Mouse (Mus musculus): ENCODE measurements around the gene Fam124b.

The Fam124b gene

GRCm38 (mm10) chr1:80218268-80218667 is at the start of gene Fam124b:
Gene Fam124b, minus strand, starts transcription at chr1:80218473.
- DNase-seq: no peak

GRCm38 (mm10) chr1:80260443-80260842 is 42.2 kb upstream of the Fam124b start:
- DNase-seq: peak in 1 of 2 experiments; percentile 16

GRCm38 (mm10) chr1:80258632-80259031 is 40.4 kb upstream of the Fam124b start:
- DNase-seq: no peak

GRCm38 (mm10) chr1:80253309-80253708 is 35.0 kb upstream of the Fam124b start:
- no peak for DNase-seq

GRCm38 (mm10) chr1:80250247-80250646 is 32.0 kb upstream of the Fam124b start:
- no peak for DNase-seq

GRCm38 (mm10) chr1:80247131-80247530 is 28.9 kb upstream of the Fam124b start:
- DNase-seq: no peak

- no peak for DNase-seq
These were observed 25.9 kb upstream of the Fam124b start for GRCm38 (mm10) chr1:80244123-80244522.

- no peak for DNase-seq
These were observed 23.3 kb upstream of the Fam124b start for GRCm38 (mm10) chr1:80241579-80241978.

- DNase-seq: no peak
These were observed 21.9 kb upstream of the Fam124b start for GRCm38 (mm10) chr1:80240017-80240660.

- DNase-seq: no peak
These were observed 21.2 kb upstream of the Fam124b start for GRCm38 (mm10) chr1:80239481-80239880.

- no peak for DNase-seq
These were observed 18.9 kb upstream of the Fam124b start for GRCm38 (mm10) chr1:80236951-80237702.

- DNase-seq: no peak
These were observed 17.9 kb upstream of the Fam124b start for GRCm38 (mm10) chr1:80236126-80236525.

- DNase-seq: no peak
These were observed 12.3 kb upstream of the Fam124b start for GRCm38 (mm10) chr1:80230612-80231011.

GRCm38 (mm10) chr1:80224839-80225412 is 6.7 kb upstream of the Fam124b start:
- DNase-seq: no peak

- DNase-seq: no peak
These were observed 2.9 kb upstream of the Fam124b start for GRCm38 (mm10) chr1:80221151-80221550.

GRCm38 (mm10) chr1:80213826-80214225 is 4.4 kb downstream of the Fam124b start:
- DNase-seq: no peak

GRCm38 (mm10) chr1:80213146-80213545 is 5.1 kb downstream of the Fam124b start:
- DNase-seq: peak; percentile 4 to 11

- no peak for DNase-seq
These were observed 16.0 kb downstream of the Fam124b start for GRCm38 (mm10) chr1:80202314-80202713.

- DNase-seq: no peak
These were observed 25.4 kb downstream of the Fam124b start for GRCm38 (mm10) chr1:80192837-80193236.

GRCm38 (mm10) chr1:80181414-80181805 is 36.9 kb downstream of the Fam124b start:
- no peak for DNase-seq

- peak; percentile 53 to 75 for DNase-seq
These were observed 37.4 kb downstream of the Fam124b start for GRCm38 (mm10) chr1:80180767-80181413.

GRCm38 (mm10) chr1:80180128-80180527 is 38.1 kb downstream of the Fam124b start:
- peak in 1 of 2 experiments; percentile 11 for DNase-seq

- DNase-seq: no peak
These were observed 40.5 kb downstream of the Fam124b start for GRCm38 (mm10) chr1:80177651-80178382.

Measured in cerebellum, adult 18-20 months (tissue).